Mouse (Mus musculus) 3T3-L1 (cell line): ENCODE results near the gene Frmd4a.

Experiments used
- DNase-seq: peaks from one replicate; pipeline ENCODE4 v3.0.0-alpha.2; 2015; ENCODE audit warnings: low read depth, low spot score

The Frmd4a gene

GRCm38 (mm10) chr2:4137493-4137892 is 120.0 kb downstream of the Frmd4a start:
- no peak for DNase-seq

GRCm38 (mm10) chr2:4142221-4142950 is 124.9 kb downstream of the Frmd4a start:
- no peak for DNase-seq

GRCm38 (mm10) chr2:4144424-4144823 is 126.9 kb downstream of the Frmd4a start:
- DNase-seq, result no peak

- DNase-seq, result no peak
These were observed 135.1 kb downstream of the Frmd4a start for GRCm38 (mm10) chr2:4152521-4153040.

- no peak for DNase-seq
These were observed 135.7 kb downstream of the Frmd4a start for GRCm38 (mm10) chr2:4153131-4153631.

- DNase-seq, result no peak
These were observed 136.6 kb downstream of the Frmd4a start for GRCm38 (mm10) chr2:4154036-4154653.

GRCm38 (mm10) chr2:4154654-4155047 is 137.1 kb downstream of the Frmd4a start:
- no peak for DNase-seq

GRCm38 (mm10) chr2:4155406-4155805 is 137.9 kb downstream of the Frmd4a start:
- DNase-seq, result no peak

GRCm38 (mm10) chr2:4156511-4156910 is 139.0 kb downstream of the Frmd4a start:
- DNase-seq, result no peak

- DNase-seq, result no peak
These were observed 139.9 kb downstream of the Frmd4a start for GRCm38 (mm10) chr2:4157396-4157795.

- DNase-seq, result peak; percentile 4
These were observed 142.2 kb downstream of the Frmd4a start for GRCm38 (mm10) chr2:4159574-4160203.

- no peak for DNase-seq
These were observed 148.7 kb downstream of the Frmd4a start for GRCm38 (mm10) chr2:4166191-4166590.

- peak; percentile 58 for DNase-seq
These were observed 149.6 kb downstream of the Frmd4a start for GRCm38 (mm10) chr2:4167131-4167530.

GRCm38 (mm10) chr2:4169726-4170125 is 152.2 kb downstream of the Frmd4a start:
- no peak for DNase-seq

GRCm38 (mm10) chr2:4170189-4170588 is 152.7 kb downstream of the Frmd4a start:
- DNase-seq, result no peak

GRCm38 (mm10) chr2:4184991-4185390 is 167.5 kb downstream of the Frmd4a start:
- no peak for DNase-seq

- no peak for DNase-seq
These were observed 170.0 kb downstream of the Frmd4a start for GRCm38 (mm10) chr2:4187521-4187920.

GRCm38 (mm10) chr2:4188303-4188702 is 170.8 kb downstream of the Frmd4a start:
- DNase-seq, result no peak

GRCm38 (mm10) chr2:4190345-4190744 is 172.8 kb downstream of the Frmd4a start:
- peak; percentile 75 for DNase-seq

- DNase-seq, result no peak
These were observed 173.5 kb downstream of the Frmd4a start for GRCm38 (mm10) chr2:4190995-4191394.

GRCm38 (mm10) chr2:4193206-4193605 is 175.7 kb downstream of the Frmd4a start:
- DNase-seq, result no peak

GRCm38 (mm10) chr2:4194324-4195014 is 177.0 kb downstream of the Frmd4a start:
- DNase-seq, result no peak
